Mouse (Mus musculus) left cerebral cortex, adult 9 months (tissue): ENCODE measurements at regions not wholly inside any gene's neighbourhood (a gene's known extent, or its start where the extent isn't known, plus 50 kb on each side); places are given as distances from the start of the nearest gene placed in this dataset.
A peak's percentile ranks its signal among the peaks of the same experiment; 100 is the strongest.

Experiments
- DNase-seq, 2 experiments: peaks; one replicate each; pipeline ENCODE4 v3.0.0; 2022; ENCODE audit warnings: low spot score in 2 of 2

DNA sequence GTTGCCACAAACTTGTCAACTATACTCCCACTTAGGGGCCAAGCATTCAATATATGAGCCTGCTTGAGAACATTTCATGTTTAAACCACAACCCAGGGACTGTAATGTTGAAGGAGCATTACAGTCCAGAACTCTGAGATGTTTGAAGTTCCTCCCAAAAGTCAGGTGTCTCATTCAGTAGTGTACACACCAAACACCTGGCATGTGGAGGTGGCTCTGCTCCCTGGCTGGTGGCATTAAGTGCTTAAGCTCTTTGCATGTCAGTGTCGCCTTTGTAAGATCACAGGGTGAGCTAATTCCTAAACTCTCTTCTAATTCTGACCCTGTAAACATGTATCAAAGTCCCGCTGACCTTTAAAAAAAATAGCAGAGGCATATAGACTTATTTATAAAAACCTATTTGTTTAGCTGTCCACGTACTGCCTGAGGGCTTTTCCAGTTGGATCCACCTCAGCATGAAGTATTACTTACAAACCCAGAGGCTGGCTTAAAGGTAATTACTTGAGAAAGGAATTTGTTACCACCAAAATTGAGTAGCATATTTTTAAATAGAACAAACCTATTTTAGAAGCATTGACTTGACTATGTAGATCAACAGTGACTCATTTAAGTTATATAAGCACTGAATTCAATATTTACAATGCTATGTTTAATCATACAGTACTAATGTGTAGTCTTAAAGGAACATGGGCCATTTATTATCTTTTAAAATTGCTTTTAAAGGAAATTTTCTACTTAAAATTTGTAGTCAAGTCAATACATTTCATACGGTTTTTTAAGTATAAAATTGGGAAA is 276.3 kb upstream of the Fermt1 start:
- no peak for DNase-seq

DNA sequence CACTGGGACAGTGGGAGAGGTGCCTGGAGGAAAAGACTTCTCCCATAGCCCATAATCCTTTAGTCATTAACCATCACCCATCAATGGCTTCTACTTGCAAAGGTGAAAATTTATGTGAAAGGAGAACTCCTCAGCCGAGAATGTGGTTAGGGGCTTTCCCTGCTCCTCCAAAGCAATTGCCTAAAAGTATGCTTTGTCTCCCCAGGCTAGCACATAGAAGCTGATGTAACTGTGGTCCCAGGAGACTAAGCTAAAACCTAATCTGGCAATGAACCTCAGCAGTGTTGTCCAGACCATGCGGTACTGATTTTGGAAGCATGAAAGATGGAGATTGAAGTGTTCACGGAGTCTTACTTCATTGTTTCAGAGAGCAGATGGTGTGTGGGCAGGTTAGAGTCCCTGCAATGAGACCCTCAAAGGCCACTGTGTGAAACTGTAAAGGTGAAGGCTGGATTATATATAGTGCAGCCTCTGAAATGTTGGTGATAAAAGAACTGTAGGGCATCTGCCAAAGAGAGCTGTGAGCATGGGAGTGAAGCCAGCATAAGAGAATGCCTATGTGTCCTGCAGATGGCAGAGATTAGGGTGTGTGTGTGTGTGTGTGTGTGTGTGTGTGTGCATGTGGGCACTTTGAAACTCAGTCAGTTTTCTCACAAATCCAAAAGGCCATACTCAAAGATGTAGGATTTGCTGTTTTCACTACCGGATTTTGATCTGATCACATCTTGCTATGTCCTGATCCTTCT is 289.6 kb upstream of the Fermt1 start:
- peak in 1 of 2 experiments; percentile 7 for DNase-seq

DNA sequence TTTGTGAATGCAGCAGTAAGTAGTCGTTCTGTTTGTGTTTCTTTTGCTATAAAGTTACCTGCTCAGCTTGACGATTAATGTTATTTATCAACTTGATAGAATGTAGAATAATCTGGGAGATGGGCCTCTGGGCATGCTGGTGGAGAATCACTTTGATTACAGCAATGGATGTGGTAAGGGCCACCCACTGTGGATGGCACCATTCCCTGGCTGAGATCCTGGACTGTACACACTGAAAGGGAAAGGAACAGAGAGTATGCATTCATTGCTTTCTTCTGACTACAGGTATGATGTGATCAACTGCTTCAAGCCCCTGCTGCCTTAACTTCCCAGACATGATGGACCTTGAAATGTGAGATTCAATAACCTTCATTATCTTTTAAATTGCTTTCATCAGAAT is 299.8 kb upstream of the Bmp2 start:
- no peak for DNase-seq

DNA sequence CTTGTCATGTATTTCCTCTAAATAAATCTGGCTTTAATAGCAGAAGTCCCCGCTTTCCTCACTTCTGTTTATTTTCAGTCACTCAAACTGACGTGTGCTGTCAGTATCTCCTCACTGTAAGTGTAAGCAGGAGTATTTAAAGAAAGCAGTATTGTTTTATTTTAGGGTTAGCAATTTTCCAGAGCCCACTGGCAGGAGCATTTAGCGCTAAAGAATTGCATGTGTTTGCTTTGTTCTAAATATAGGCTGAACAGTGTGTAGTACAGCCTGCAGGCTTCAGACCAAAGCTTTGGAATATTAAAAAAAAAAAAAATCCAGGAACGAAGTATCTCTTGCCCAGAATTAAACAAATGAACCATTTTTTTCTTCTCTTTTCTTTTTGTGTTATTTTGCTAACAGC is 277.5 kb upstream of the Bmp2 start:
- no peak for DNase-seq

DNA sequence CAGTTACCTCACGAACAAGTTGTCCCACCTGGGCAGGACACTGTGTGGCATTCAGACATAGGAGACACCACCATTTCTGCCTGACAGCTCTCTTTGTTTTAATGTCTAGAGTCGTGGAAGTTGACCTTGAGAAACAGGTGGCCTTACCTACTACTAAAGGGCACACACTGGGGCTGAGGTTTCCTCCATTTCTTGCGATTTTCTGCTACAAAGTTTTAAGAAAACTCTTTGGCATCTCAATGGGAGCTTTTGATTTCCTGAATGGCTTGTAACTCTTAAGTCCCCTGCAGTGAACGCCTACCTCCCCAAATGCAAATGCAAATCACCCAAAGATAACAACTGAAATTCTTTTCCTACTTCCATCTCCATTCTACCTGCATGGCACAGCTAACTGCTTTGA is 273.4 kb upstream of the Bmp2 start:
- no peak for DNase-seq

DNA sequence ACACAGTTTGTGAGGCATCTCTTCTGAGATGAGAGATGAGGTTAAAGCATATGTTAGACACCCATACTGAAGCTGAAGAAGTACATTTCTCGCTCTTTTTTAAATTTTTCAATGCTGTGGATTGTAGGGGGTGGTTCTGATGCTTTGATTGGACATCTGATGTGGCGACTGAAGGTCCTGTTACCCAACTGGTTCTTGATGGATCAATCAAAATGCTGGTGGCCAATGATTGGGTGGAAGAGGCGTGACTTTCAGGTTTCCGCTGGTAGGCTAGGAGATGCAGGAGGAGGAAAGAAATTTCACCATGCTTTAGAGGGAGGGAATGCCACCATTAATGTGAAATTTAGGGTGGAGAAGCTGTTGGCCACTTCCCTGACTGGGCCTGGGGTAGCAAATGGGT is 272.7 kb upstream of the Bmp2 start:
- DNase-seq = no peak

DNA sequence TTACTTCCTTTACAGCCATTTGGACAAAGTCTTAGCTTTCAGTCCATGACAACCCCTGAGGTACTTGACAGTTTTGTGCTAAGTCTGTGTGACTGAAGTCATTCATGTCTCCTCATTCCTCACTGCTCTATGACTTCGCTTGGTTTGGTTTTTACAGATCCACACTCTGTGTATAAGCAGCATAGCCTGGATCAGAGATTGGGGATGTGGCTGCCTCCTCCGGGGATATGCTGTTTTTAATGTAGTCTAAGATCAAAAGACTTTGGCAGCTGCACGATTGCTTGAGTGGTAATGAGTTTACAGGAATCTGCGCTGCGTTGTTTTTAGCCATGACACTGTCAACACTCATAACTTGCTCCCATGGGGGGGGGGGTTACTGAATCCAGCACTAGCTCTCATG is 269.3 kb upstream of the Bmp2 start:
- no peak for DNase-seq

DNA sequence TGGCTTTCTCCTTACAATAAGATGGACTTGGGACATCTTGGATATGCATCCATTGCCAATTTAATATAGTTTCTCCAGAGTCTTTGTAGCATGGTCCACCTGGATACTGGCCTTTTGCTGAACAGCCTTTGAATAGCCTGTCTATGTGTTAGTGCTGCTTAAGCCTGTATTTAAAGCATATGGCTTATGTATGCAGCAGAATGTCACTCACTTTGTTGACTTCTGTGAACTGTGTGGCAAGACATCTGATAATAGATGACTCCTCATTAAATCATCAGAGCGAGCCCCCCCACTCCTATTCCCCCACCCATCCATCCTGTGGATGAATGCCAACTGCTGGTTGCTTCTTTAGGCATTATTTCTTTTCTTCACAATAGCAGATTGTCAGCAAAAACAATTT is 268.2 kb upstream of the Bmp2 start:
- no peak for DNase-seq

DNA sequence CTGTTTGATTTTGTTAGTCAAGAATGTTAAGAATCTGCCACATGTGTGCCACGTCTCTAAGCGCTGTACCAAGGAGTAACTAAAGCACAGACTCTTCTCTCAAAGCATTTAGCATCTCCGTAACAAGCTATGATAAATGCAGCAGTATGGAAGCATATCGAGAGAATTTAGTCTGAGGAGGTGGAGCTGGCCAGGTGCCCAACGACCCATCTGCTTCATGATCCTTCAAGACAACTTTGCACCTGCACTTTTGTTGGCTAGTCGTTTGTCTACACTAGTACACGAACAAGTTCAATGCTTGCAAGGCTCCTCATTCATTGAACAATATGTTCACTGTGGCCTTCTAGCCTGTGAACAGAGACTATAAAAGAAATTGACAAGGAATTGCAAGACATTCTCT is 257.8 kb upstream of the Bmp2 start:
- DNase-seq = peak in 1 of 2 experiments; percentile 34

DNA sequence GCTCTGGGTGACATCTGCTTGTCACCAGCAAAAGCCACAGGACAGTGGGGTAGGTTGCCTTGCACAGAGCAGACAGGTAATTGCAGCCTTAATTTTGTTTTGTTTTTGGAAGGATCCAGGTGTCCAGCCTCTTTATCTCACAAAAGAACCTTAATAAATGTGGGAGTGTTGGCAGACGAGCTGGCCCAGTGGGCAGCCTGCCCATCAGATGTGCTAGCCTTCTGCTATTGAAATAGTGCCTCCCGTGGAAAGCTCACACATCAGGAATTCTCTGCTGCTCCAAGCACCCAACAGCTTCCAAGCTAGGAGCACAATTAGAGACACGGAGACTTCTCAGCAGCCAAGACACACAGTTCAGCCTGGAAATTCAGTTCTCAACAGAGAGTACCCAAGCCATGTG is 246.0 kb upstream of the Bmp2 start:
- peak in 1 of 2 experiments; percentile 10 for DNase-seq

DNA sequence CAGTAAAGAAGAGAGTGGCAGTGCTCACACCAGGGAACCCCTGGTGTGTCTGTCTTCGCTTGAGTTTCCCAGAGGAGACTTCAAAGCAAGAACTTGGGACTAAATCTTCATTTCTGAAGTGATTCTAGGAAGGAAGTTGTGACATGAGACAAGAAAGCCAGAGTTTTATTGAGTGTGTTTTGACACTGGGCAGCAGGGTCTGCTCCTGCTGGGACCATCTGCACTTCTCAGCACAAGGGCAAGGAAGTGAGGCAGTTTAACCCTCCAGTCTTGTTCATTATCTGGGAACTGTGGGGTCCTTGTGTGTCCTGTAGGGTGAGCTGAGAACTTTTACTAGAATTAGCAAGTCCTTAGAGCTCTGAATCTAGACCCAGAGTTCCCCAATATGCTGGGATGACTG is 241.0 kb upstream of the Bmp2 start:
- DNase-seq = no peak

DNA sequence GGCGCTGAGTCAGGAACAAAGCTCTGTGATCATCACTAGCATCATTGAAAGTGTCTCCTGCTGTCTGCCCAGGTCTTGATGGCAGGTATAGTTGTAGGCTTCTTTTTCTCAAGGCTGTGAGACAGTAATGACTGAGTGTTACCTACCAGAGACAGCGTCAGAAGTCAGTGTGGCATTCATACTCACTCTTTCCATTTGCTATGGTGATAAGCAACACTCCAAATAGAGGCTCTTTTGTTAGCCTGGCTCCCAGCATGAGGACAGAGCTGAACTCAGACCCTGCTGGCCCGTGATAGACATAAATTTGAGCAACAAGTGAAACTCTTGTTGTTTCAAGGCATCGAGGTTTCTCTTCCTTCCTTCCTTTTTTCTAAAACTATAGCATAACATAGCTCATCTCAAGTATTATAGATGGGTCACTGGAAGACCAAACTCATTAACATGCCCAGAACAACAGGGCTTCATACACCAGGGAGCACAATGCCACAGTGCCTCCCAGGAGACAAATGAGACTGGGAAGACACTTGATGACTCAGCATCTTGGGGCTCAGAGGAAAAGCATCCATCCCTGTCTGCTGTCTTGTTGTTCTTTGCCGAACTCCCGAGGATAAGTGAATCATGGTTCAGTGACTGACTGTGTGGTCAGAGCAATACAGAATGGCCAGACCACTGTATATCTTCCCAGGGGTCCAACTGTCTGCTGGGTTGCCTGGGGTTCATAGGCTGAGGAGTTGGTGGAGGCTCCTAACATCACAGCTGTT is 225.5 kb upstream of the Bmp2 start:
- no peak for DNase-seq

DNA sequence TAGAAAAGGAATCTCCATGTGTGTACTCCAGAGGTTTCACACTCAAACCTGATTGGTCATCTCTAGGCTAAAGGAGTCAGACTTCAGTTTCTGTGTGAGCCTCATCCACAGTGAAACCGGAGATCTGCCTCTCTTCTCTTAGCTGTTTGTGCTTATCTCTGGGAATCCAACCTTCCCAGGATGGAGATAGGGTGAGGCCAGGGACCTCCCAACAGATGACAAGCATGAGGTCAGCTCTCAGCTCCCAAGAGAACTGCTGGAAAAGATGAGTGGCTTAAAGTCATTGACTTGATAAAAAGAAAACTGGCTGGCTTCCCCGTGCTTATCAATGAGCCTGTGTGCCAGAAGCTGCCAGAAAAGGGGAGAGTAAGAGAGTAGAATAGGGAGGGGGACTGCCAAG is 224.3 kb upstream of the Bmp2 start:
- DNase-seq = no peak

DNA sequence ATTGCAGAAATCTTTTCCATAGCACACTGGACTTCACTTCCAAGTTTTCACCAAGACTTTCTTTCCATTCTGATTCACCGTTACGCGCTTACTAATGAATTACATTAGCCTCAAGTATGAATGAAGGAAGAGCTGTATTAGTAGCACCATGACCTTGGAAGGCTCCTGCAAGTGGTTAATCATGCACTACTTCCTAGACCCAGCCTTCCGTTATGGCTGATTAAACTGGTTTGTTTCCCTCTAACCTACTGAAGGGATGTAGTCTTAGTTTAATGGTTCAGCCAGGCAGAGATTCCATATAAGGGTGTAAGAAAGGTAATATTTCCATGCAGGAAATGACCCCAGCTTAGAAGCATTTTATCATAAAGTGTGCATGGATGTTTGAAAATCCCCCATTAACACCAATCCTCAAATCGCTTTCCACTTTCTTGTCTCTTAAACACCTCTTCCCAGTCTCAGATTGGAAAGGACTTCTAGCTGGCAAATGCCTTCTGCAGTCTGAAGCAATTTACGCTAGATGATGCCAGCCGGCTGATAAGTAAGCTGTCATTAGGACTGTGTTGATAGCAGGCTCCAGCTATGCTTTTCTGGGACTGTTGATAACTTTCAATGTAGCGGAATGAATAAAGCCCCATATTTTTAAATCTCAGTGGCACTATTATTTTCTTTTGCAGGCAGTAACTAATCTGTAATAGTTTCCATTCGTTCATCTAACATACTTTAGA is 215.6 kb upstream of the Bmp2 start:
- no peak for DNase-seq

DNA sequence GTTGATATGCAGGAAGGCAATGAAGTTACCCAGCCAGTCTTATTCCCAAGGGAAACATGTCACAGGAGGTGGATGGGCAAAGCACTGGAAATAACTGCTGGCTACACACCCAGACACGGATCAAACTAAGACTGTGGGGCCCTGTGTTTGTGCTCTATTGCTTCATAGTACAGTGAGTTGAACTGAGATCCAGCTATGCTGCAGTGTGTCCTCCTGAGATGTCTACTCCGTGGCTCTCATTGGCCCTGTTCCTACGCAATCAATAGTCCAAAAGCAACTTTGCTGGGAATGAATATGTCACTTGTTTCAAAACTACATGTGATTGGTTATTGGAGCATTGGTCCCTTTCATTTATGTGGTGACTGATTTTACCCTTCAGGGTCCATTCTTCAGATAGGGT is 213.8 kb upstream of the Bmp2 start:
- DNase-seq = no peak

DNA sequence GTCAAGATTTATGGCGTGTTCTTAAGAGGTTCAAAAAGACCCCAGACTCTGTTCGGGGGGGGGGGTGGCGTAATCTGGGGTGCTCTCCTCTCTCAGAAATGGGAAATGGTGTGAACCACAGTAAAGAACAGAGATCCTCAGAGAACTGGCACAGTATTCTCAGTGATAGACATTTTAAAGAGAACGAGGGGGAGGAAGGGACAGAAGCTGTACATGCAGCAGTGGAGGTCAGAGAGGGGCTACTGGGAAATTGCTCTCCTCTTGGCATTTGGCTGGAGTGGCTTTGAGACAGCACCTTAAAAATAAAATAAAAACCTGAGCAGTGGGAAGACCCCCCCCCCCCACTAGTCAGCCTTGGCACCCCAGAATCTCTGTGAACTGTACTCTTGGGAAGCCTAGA is 210.6 kb upstream of the Bmp2 start:
- no peak for DNase-seq

DNA sequence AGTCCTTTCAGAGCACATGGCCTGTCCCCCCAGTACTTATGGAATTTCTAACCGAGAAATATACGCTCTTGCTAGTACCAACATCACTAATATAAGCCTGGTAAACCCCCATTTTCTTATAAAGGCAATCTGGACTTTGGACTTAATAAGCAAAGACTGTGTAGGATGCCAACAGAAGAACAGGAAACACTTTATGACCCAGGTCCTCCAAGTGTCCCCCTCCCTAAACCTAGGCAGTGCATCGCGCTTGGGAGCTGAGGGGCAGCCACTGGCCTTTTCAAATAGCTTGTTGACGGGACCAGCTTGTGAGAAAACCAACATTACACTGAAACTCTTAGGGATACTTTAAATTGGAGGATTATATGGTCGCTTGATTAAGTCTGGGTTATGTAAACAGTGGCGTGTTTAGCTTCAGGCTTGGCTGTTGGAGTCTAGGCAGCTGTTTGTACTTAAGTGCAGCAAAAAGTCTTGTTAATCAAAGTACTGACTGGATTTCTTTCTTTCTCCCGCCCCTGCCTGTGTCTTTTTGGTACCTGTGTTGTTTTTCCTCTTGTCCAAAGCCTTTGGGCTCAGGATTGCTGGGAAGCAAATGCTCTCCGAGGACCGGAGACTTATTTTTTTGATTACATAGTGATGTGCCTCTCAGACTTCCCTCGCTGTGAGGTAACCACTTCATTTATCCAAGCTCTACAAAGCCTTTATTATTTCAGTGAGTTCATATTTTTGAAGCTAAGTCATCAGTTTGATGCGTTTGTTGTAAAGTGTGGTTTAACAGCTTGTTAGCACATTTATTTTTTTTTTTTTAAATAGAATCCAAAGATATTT is 205.8 kb upstream of the Bmp2 start:
- DNase-seq = no peak

DNA sequence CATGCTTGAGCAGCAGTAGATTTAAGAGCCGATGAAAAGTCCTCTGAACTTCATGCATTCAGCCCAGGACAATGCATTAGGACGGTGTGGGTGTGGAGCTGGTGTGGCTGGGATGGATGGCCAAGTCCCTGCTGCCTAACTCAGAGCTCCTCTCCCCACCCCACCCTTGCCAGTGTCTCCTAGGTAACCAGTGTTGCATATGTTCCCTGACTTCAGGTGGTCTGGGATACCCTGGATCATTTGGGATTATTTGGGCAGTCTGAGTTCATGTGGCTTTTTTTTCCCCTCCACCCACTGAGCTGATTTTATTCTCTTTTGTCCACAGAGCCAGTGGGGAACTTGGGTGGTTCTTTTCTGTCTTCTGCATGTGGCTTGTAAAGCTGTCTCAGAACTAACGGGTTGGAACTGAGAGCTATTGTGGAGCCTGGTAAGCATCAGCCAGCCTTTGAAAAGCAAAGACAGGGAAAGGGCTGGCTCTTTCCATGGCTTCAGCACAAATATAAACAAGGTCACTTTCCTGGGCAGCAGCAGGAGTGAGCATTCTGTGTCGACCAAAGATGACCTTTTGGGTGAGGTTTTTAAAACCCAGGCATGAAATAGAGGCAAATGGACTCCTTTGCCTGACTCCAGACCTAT is 205.1 kb upstream of the Bmp2 start:
- DNase-seq = no peak

DNA sequence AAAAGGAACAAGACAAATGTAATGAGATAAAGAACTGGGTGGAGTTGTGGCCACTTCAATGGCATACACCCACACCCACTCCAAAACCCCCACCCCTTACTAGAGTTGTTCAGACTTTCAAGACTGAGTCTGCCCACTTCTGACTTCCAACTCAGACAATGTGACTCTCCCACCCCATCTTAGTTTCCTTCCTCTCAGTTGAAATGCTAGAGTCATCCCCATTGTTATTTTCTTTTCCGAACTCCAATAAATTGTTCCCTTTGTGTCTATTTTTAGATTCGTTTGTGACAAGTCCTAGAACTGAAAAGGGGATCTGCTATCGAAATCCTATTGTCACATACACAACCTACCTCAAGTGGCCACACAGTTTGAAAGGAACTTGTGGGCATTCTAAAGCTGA is 200.7 kb upstream of the Bmp2 start:
- DNase-seq = no peak

DNA sequence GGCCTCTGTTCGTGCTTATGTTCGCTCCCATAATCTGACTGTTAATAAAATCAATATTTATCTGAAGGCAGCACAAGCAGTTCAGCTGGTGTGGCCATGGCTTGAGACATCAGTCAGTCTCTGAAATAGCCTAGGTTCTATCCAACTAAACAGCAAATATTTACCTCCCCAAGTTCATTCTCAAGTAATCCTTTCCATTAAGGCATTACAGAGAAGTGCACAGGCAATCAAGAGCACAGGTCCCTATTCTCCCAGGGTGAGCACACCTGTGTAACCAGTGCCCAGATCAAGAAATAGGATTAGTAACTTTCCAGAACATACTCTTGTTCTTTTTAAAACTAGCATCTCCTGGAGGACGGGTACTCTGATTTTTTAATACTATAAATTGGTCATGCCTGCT is 199.2 kb upstream of the Bmp2 start:
- no peak for DNase-seq
